ENCODE assay signal across 9 mouse cellular contexts in the genomic region with DNA sequence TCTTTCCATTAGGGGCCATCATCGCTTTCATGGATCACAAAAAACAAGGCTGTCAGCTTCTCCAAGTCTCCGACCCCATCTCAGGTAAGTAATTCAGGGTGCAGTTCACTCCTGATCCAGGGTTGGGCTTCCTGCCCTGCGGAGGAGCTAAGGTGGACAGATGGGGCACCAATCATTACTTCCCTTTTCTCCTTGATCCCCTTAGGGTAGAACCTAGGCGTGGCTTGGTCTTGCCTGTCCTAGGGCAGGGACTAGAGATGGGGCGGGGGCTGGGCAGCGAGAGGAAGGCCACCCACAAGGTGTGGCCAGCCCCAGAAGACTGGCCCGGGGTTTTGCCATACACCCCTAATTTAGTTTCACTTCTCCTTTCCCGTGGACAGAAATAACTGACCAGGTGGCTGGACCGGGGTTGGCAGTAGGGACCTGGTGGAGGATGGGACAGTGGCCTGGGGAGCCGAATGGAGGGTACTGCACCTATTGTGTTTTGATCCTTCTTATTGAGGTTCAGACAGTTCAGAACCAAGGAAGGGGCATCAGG. TPM values are rescaled to one million over a fixed set of nuclear protein-coding genes. Genes with fewer than 3 reads are reported as not detected.
DNase-seq lines count a peak whose midpoint lies in the region; ATAC-seq and TF ChIP-seq lines count a peak whose summit lies in the region.
"Had no signal": no experiment of that assay in that cellular context is flagged by ENCODE, and none has a peak within 500 bp of the region (broad histone marks: within the 10 kb centered on the region; RNA-seq: fewer than 3 reads in every experiment).

No protein-coding gene starts in this region.

- no peak for TF ChIP-seq CTCF in heart, adult 2 months (IDR thresholded peaks at IDR 0.05)
- no peak for TF ChIP-seq CTCF in lung, postnatal 0 days (IDR thresholded peaks at IDR 0.05)
- no peak for TF ChIP-seq CTCF in spleen, adult 2 months (IDR thresholded peaks at IDR 0.05; ENCODE audit: extremely low read depth, insufficient read depth, insufficient read length, insufficient replicate concordance)

- H3K27me3 ChIP-seq in heart, adult 2 months (ENCODE audit: control insufficient read depth, insufficient read depth, low read length), result peaks cover 3% of the 10 kb centered on the region; the same call in 1 of the 2 replicates
- peaks cover 63% of the 10 kb centered on the region for H3K27me3 ChIP-seq in hindbrain, embryonic 12.5 days
- peaks cover 8% of the 10 kb centered on the region for H3K27me3 ChIP-seq in lung, postnatal 0 days (replicated peaks; ENCODE audit: insufficient read depth, low read length)
- H3K27me3 ChIP-seq in spleen, adult 2 months (ENCODE audit: control insufficient read depth, insufficient read depth, low read length), result no peaks in the 10 kb centered on the region
- H3K27me3 ChIP-seq: Patski had no signal

- H3K9ac ChIP-seq in heart, adult 2 months (ENCODE audit: low read depth, low read length), result peak overlapping the region; percentile 68
- peak overlapping the region; percentile 23; the same call in 1 of the 2 replicates for H3K9ac ChIP-seq in hindbrain, embryonic 12.5 days
- 0 out of 2 replicates have a peak overlapping the region, but pooled peaks have one; percentile 5 for H3K9ac ChIP-seq in lung, postnatal 0 days (replicated peaks; ENCODE audit: low read depth)

- H3K9me3 ChIP-seq in hindbrain, embryonic 12.5 days (replicated peaks), result no peaks in the 10 kb centered on the region
- no peaks in the 10 kb centered on the region for H3K9me3 ChIP-seq in lung, postnatal 0 days (ENCODE audit: low read length)

- peak overlapping the region; percentile 54 for H3K4me2 ChIP-seq in hindbrain, embryonic 12.5 days (replicated peaks)
- peak overlapping the region; percentile 54 for H3K4me2 ChIP-seq in lung, postnatal 0 days (replicated peaks; ENCODE audit: low read depth, low read length)

- H3K4me3 ChIP-seq in heart, adult 2 months, result peak overlapping the region; percentile 50
- H3K4me3 ChIP-seq in hindbrain, embryonic 12.5 days, result peak overlapping the region; percentile 28
- peak overlapping the region; percentile 43 for H3K4me3 ChIP-seq in lung, postnatal 0 days (ENCODE audit: low read depth, low read length)
- peak overlapping the region; percentile 68 for H3K4me3 ChIP-seq in spleen, adult 2 months (ENCODE audit: extremely low read depth, insufficient read depth, insufficient read length)

- ATAC-seq in hindbrain, embryonic 12.5 days (ENCODE audit: low FRiP score), result no peak
- no peak for ATAC-seq in lung, postnatal 0 days

- intact Hi-C loops in heart, adult 2 months (cut with DNase I), result no loop called here

- no peaks in the 10 kb centered on the region for H3K79me2 ChIP-seq in heart, adult 2 months (replicated peaks; ENCODE audit: control insufficient read depth, insufficient read depth, low read length)

- H3K27ac ChIP-seq in heart, adult 2 months, result no peak overlapping the region
- H3K27ac ChIP-seq in hindbrain, embryonic 12.5 days, result no peak overlapping the region
- H3K27ac ChIP-seq in lung, postnatal 0 days (ENCODE audit: low read length), result no peak overlapping the region
- peak overlapping the region; percentile 81 for H3K27ac ChIP-seq in spleen, adult 2 months (ENCODE audit: insufficient read depth, low read length)

- TF ChIP-seq EP300 in heart, adult 2 months (IDR thresholded peaks at IDR 0.05; ENCODE audit: insufficient read depth, low read depth, low read length), result no peak
- TF ChIP-seq EP300 in lung, postnatal 0 days (IDR thresholded peaks at IDR 0.05), result no peak

- no peak for TF ChIP-seq POLR2A in heart, adult 2 months (IDR thresholded peaks at IDR 0.05; ENCODE audit: insufficient read depth, low read depth, low read length)
- no peak for TF ChIP-seq POLR2A in spleen, adult 2 months (IDR thresholded peaks at IDR 0.05; ENCODE audit: low read depth, low read length)

- peak in 1 of 2 experiments; percentile 44 for DNase-seq in heart, adult 2 months
- DNase-seq in heart, adult 8-10 months (ENCODE audit: low spot score), result no peak
- DNase-seq in cerebellum, adult 9-11 months, result peak; percentile 73
- DNase-seq in lung, postnatal 0 days (ENCODE audit: low spot score), result peak; percentile 25
- peak in 1 of 2 experiments; percentile 66 for DNase-seq in spleen, adult 2 months (ENCODE audit: low read depth in 1 of 2, low spot score in 2 of 2)
- no peak for DNase-seq in adrenal gland, adult 2 months
- DNase-seq in thymus, postnatal 4 days, result no peak

- 21% methylated on average over 10 of the region's 10 CpGs for WGBS in heart, adult 2 months
- WGBS in hindbrain, embryonic 12.5 days, result 20% methylated on average over 10 of the region's 10 CpGs
- 15% methylated on average over 10 of the region's 10 CpGs for WGBS in lung, postnatal 0 days
- WGBS in spleen, adult 2 months, result 8% methylated on average over 10 of the region's 10 CpGs

- H3K4me1 ChIP-seq in heart, adult 2 months (ENCODE audit: control insufficient read depth, insufficient read depth, low read length), result peaks cover 3% of the 10 kb centered on the region; the same call in 1 of the 2 replicates
- H3K4me1 ChIP-seq in hindbrain, embryonic 12.5 days, result peaks cover 16% of the 10 kb centered on the region
- H3K4me1 ChIP-seq in lung, postnatal 0 days (ENCODE audit: insufficient read depth, low read depth, low read length), result no peaks in the 10 kb centered on the region
- peaks cover 5% of the 10 kb centered on the region; the same call in 1 of the 2 replicates for H3K4me1 ChIP-seq in spleen, adult 2 months (ENCODE audit: control insufficient read depth, insufficient read depth, insufficient read length)

- no peaks in the 10 kb centered on the region for H3K36me3 ChIP-seq in heart, adult 2 months (ENCODE audit: control insufficient read depth, insufficient read depth, low read length)
- H3K36me3 ChIP-seq in hindbrain, embryonic 12.5 days, result peaks cover 35% of the 10 kb centered on the region
- H3K36me3 ChIP-seq in lung, postnatal 0 days (ENCODE audit: insufficient read depth, low read length), result peaks cover 4% of the 10 kb centered on the region; the same call in 1 of the 2 replicates
- H3K36me3 ChIP-seq in spleen, adult 2 months (ENCODE audit: control insufficient read depth, insufficient read depth, low read length), result peaks cover 14% of the 10 kb centered on the region

RNA-seq across cellular contexts. Expression of gene Gemin7, which starts 0.6 kb away (rescaled TPM):
- 10 to 100 TPM; 48.5 to 48.6 TPM for total RNA-seq in heart, adult 2 months (2021)
- polyA plus RNA-seq in heart, adult 2 months (2012; rRNA removed), result 75.2 and 87.3 TPM in 2 replicates
- total RNA-seq in heart, adult 8-10 months (2022), result 10 to 100 TPM; 44.9 to 65.4 (median 52.1) TPM
- polyA plus RNA-seq in hindbrain, embryonic 12.5 days (2016; fragmentation: Nextera tagmentation; extraction: Ambion mirVana), result 121 and 145 TPM in 2 replicates
- 161 and 163 TPM in 2 replicates for polyA plus RNA-seq in lung, postnatal 0 days (2015; fragmentation: Nextera tagmentation; extraction: Ambion mirVana)
- 94.7 and 143 TPM in 2 replicates for polyA plus RNA-seq in spleen, adult 2 months (2012; rRNA removed)
- 10 to 100 TPM; 83.8 to 84.2 TPM for total RNA-seq in adrenal gland, adult 2 months (2021)
- 177 and 183 TPM in 2 replicates for polyA plus RNA-seq in adrenal gland, adult 2 months (2012; rRNA removed)

RNA-seq across cellular contexts. Expression of gene Zfp296, which starts 0.9 kb away (rescaled TPM):
- under 1 TPM; 0.42 to 0.43 TPM for total RNA-seq in heart, adult 2 months (2021)
- polyA plus RNA-seq in heart, adult 2 months (2012; rRNA removed), result 0.82 and 1.0 TPM in 2 replicates
- under 1 TPM; 0.25 to 0.84 (median 0.34) TPM for total RNA-seq in heart, adult 8-10 months (2022)
- polyA plus RNA-seq in hindbrain, embryonic 12.5 days (2016; fragmentation: Nextera tagmentation; extraction: Ambion mirVana), result 0.30 TPM in 1 of 2 replicates, not detected in the other
- 0.76 and 0.88 TPM in 2 replicates for polyA plus RNA-seq in lung, postnatal 0 days (2015; fragmentation: Nextera tagmentation; extraction: Ambion mirVana)
- 20.9 and 33.0 TPM in 2 replicates for polyA plus RNA-seq in spleen, adult 2 months (2012; rRNA removed)
- under 1 TPM; 0.69 to 0.98 TPM for total RNA-seq in adrenal gland, adult 2 months (2021)
- polyA plus RNA-seq in adrenal gland, adult 2 months (2012; rRNA removed), result 3.1 and 3.4 TPM in 2 replicates

RNA-seq across cellular contexts. Expression of gene Ppp1r37, which starts 15.1 kb away (rescaled TPM):
- total RNA-seq in heart, adult 2 months (2021), result 10 to 100 TPM; 58.0 to 69.5 TPM
- polyA plus RNA-seq in heart, adult 2 months (2012; rRNA removed), result 56.0 and 66.4 TPM in 2 replicates
- 10 to 100 TPM; 61.6 to 72.9 (median 63.8) TPM for total RNA-seq in heart, adult 8-10 months (2022)
- polyA plus RNA-seq in hindbrain, embryonic 12.5 days (2016; fragmentation: Nextera tagmentation; extraction: Ambion mirVana), result 41.7 and 43.8 TPM in 2 replicates
- polyA plus RNA-seq in lung, postnatal 0 days (2015; fragmentation: Nextera tagmentation; extraction: Ambion mirVana), result 19.1 and 20.3 TPM in 2 replicates
- 56.2 and 71.0 TPM in 2 replicates for polyA plus RNA-seq in spleen, adult 2 months (2012; rRNA removed)
- total RNA-seq in adrenal gland, adult 2 months (2021), result 10 to 100 TPM; 68.3 to 70.8 TPM
- 159 and 163 TPM in 2 replicates for polyA plus RNA-seq in adrenal gland, adult 2 months (2012; rRNA removed)

RNA-seq across cellular contexts. Expression of gene Clasrp, which starts 26.3 kb away (rescaled TPM):
- total RNA-seq in heart, adult 2 months (2021), result 10 to 100 TPM; 13.9 to 14.0 TPM
- polyA plus RNA-seq in heart, adult 2 months (2012; rRNA removed), result 26.1 and 32.0 TPM in 2 replicates
- total RNA-seq in heart, adult 8-10 months (2022), result 10 to 100 TPM in 3 of 4 experiments, 1 to 10 TPM in 1; 9.6 to 16.8 (median 12.1) TPM
- polyA plus RNA-seq in hindbrain, embryonic 12.5 days (2016; fragmentation: Nextera tagmentation; extraction: Ambion mirVana), result 70.1 and 73.6 TPM in 2 replicates
- 22.6 and 23.8 TPM in 2 replicates for polyA plus RNA-seq in lung, postnatal 0 days (2015; fragmentation: Nextera tagmentation; extraction: Ambion mirVana)
- polyA plus RNA-seq in spleen, adult 2 months (2012; rRNA removed), result 102 and 186 TPM in 2 replicates
- total RNA-seq in adrenal gland, adult 2 months (2021), result 10 to 100 TPM; 34.4 to 37.3 TPM
- polyA plus RNA-seq in adrenal gland, adult 2 months (2012; rRNA removed), result 280 and 380 TPM in 2 replicates

RNA-seq across cellular contexts. Expression of gene Relb, which starts 51.3 kb away (rescaled TPM):
- total RNA-seq in heart, adult 2 months (2021), result 1 to 10 TPM; 7.1 to 7.6 TPM
- 9.5 and 12.1 TPM in 2 replicates for polyA plus RNA-seq in heart, adult 2 months (2012; rRNA removed)
- 1 to 10 TPM; 6.4 to 9.2 (median 7.7) TPM for total RNA-seq in heart, adult 8-10 months (2022)
- 5.9 and 6.5 TPM in 2 replicates for polyA plus RNA-seq in hindbrain, embryonic 12.5 days (2016; fragmentation: Nextera tagmentation; extraction: Ambion mirVana)
- polyA plus RNA-seq in lung, postnatal 0 days (2015; fragmentation: Nextera tagmentation; extraction: Ambion mirVana), result 15.6 and 29.8 TPM in 2 replicates
- 76.9 and 114 TPM in 2 replicates for polyA plus RNA-seq in spleen, adult 2 months (2012; rRNA removed)
- total RNA-seq in adrenal gland, adult 2 months (2021), result 10 to 100 TPM; 26.5 to 33.9 TPM
- 79.2 and 85.8 TPM in 2 replicates for polyA plus RNA-seq in adrenal gland, adult 2 months (2012; rRNA removed)

Comparison
In these comparisons a context has a peak if more than half of its experiments do, and no peak if none do; other contexts are left out.
1. DNase-seq: peak in cerebellum, adult 9-11 months (single experiment) and lung, postnatal 0 days (single experiment); none in heart, adult 8-10 months (single experiment), adrenal gland, adult 2 months (single experiment) and thymus, postnatal 4 days (single experiment).
2. H3K9ac ChIP-seq: peak in every context shown above with its lines; median percentile 68 in heart, adult 2 months; 23 in hindbrain, embryonic 12.5 days; 5 in lung, postnatal 0 days.
3. Peak in every context shown above with its lines, with median percentiles within 50 percentile points of each other: H3K4me3 ChIP-seq.